Mouse (Mus musculus) neural tube, embryonic 14.5 days (tissue): ENCODE data around the gene Lrrc31. TPM values are rescaled to one million over a fixed set of nuclear protein-coding genes. Genes with fewer than 3 reads are reported as not detected.

Experiments
- ATAC-seq: fragments of 200-750 bp; cut with Nextera tagmentation; 2 replicates; pipeline ENCODE4 v1.8.0; 2017; ENCODE audit warnings: low read depth, mild to moderate bottlenecking, moderate TSS enrichment, moderate library complexity
- H3K27ac ChIP-seq: fragments of 300-500 bp; sonication (generic); 2 replicates; pipeline ENCODE4 v1.5.1; 2014; ENCODE audit warnings: low read depth, mild to moderate bottlenecking, control low read depth, low read length, moderate library complexity, mixed read lengths
- H3K27me3 ChIP-seq: fragments of 300-500 bp; sonication (generic); 2 replicates; pipeline ENCODE4 v1.6.1; 2014; ENCODE audit warnings: low read length; ENCODE audit not compliant: control insufficient read depth, insufficient read depth
- H3K36me3 ChIP-seq: fragments of 300-500 bp; sonication (generic); 2 replicates; pipeline ENCODE4 v1.6.1; 2014; ENCODE audit warnings: low read length, mixed read lengths; ENCODE audit not compliant: control insufficient read depth, insufficient read depth
- H3K4me1 ChIP-seq: fragments of 300-500 bp; sonication (generic); 2 replicates; pipeline ENCODE4 v1.6.1; 2014; ENCODE audit warnings: low read length; ENCODE audit not compliant: control insufficient read depth, insufficient read depth
- H3K4me2 ChIP-seq: fragments of 300-500 bp; sonication (generic); 2 replicates; pipeline ENCODE4 v1.6.1; 2014; ENCODE audit warnings: mild to moderate bottlenecking, low read depth, low read length, control low read depth
- H3K4me3 ChIP-seq: fragments of 300-500 bp; sonication (generic); 2 replicates; pipeline ENCODE4 v1.5.1; 2014; ENCODE audit warnings: low read depth, low read length, control low read depth, mixed read lengths
- H3K9ac ChIP-seq: fragments of 300-500 bp; sonication (generic); replicated peaks from 2 replicates; pipeline ENCODE4 v1.6.1; 2014; ENCODE audit warnings: low read depth, mild to moderate bottlenecking, control low read depth, low read length, mixed read lengths
- H3K9me3 ChIP-seq: fragments of 300-500 bp; sonication (generic); 2 replicates; pipeline ENCODE4 v1.6.1; 2016; ENCODE audit warnings: low read length; ENCODE audit not compliant: control insufficient read depth
- WGBS: fragments of 180-500 bp; shearing (Covaris S2); extraction: QIAGEN DNeasy Blood & Tissue Kit; methylation state at CpG from one replicate; pipeline ENCODE4 v1.1.7; 2014; 5-methylcytosine and 5-hydroxymethylcytosine counted together
- polyA plus RNA-seq: library from polyadenylated mRNA; unstranded; fragments of >200 nt; fragmentation: Nextera tagmentation; extraction: Ambion mirVana; gene quantifications from 2 replicates; pipeline ENCODE4 v1.2.1, GENCODE M21; 2014

Gene Lrrc31
- polyA plus RNA-seq, 1 experiment from 2014 or later, result not detected

GRCm38 (mm10) chr3:30724848-30725465, 25.3 kb upstream of the Lrrc31 start:
- H3K9me3 ChIP-seq, result no peaks in the 10 kb centered on the region
- no peak overlapping the region for H3K27ac ChIP-seq
- H3K27me3 ChIP-seq, result no peaks in the 10 kb centered on the region
- no peak overlapping the region for H3K4me2 ChIP-seq
- no peak overlapping the region for H3K4me3 ChIP-seq
- no peaks in the 10 kb centered on the region for H3K4me1 ChIP-seq
- H3K36me3 ChIP-seq, result no peaks in the 10 kb centered on the region
- no peak overlapping the region for H3K9ac ChIP-seq
- no peak for ATAC-seq
- WGBS, result 82% methylated on average over 10 of the region's 10 CpGs

DNA sequence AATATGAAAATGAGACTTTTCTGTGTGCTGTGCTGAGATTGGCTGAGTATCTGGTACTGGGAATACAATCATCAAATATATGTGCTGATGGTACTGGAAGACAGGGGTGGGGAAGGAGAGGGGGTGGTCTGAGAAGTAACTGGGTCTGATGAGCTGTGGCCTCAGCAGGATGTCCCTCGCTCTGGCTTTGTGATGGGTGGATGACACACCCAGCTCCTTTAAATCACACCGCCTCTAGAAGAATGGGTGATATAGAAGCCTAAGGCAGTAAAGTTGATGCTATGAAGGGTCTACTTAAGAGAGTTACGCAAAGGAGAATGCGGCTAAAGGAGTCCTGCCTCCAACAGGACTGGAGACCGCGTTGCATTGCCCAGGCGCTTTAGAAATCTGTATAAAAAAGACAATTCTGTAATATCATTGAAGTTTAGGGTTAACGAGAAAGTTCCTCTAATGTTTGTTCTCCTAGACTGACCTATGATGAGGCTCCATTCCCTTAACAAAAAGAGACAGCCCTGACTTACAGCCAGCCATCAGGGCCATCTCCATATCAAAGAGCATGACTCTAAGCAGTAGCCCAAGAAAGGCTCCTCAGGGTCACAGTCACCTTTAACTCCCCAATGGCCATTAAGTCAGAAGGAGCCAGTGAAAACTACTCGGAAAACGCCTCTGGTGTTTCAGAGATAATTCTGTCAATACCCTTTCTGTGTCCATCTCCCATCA, 24.6 kb upstream of the Lrrc31 start:
- 24% methylated on average over 10 of the region's 10 CpGs for WGBS
- H3K4me3 ChIP-seq, result no peak overlapping the region
- H3K36me3 ChIP-seq, result no peaks in the 10 kb centered on the region
- H3K4me1 ChIP-seq, result no peaks in the 10 kb centered on the region
- no peak overlapping the region for H3K27ac ChIP-seq
- no peaks in the 10 kb centered on the region for H3K9me3 ChIP-seq
- no peak for ATAC-seq
- no peaks in the 10 kb centered on the region for H3K27me3 ChIP-seq
- no peak overlapping the region for H3K4me2 ChIP-seq
- no peak overlapping the region for H3K9ac ChIP-seq

- Histone ChIP-seq H3K36me3 (no peaks in the 10 kb centered on the region), H3K27ac (no peak overlapping the region), H3K4me2 (no peak overlapping the region), H3K9ac (no peak overlapping the region), H3K9me3 (no peaks in the 10 kb centered on the region), H3K4me3 (no peak overlapping the region), H3K27me3 (no peaks in the 10 kb centered on the region), H3K4me1 (no peaks in the 10 kb centered on the region)
- no peak for ATAC-seq
- WGBS, result 28% methylated on average over 5 of the region's 5 CpGs
Observed at GRCm38 (mm10) chr3:30723179-30723578, 23.5 kb upstream of the Lrrc31 start.

DNA sequence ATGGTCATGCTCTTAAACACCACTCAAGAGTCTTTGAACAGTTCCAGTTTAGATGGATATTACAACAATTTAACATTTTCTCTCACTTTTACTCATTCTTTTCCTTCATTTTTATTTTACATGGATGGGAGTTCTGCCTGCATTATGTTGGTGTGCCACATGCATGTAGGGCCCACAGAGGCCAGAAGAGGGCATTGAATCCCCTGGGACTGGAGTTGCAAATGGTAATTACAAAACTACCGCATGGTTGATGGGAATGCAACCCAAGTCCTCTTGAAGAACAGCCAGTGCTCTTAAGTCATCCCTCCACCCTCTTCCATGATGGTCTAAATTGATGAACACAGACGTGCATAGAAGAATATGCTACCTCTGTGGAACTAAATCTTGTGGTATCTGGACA, 22.8 kb upstream of the Lrrc31 start:
- 91% methylated on average over 2 of the region's 2 CpGs for WGBS
- H3K9me3 ChIP-seq, result no peaks in the 10 kb centered on the region
- no peak for ATAC-seq

DNA sequence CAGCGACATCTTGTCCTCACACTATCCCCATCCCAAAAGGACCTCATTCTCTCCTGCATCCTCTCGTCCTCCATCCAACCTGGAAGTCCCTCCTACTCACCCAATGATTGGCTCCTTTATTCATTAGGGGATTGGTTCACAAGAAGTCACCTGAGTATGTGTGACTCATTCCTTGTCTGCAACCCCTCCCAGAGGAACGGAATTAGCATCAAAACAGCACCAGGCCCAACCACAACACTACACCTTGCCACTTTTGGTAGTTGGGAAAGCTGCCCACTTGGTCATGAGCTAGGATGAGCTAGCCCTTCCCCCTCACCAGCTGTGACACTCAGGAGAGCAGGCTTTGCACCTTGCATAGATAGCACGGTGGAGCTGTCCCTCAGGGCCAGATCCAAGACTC, 22.4 kb upstream of the Lrrc31 start:
- H3K4me1 ChIP-seq, result no peaks in the 10 kb centered on the region
- H3K4me2 ChIP-seq, result no peak overlapping the region
- H3K9ac ChIP-seq, result no peak overlapping the region
- H3K27me3 ChIP-seq, result no peaks in the 10 kb centered on the region
- no peak overlapping the region for H3K4me3 ChIP-seq
- no peak overlapping the region for H3K27ac ChIP-seq
- no peaks in the 10 kb centered on the region for H3K36me3 ChIP-seq
- ATAC-seq, result no peak
- H3K9me3 ChIP-seq, result no peaks in the 10 kb centered on the region
- 80% methylated on average over 4 of the region's 4 CpGs for WGBS

More for the DNA sequence above, 22.8 kb upstream of the Lrrc31 start:
- H3K4me2 ChIP-seq, result no peak overlapping the region
- no peaks in the 10 kb centered on the region for H3K4me1 ChIP-seq
- H3K4me3 ChIP-seq, result no peak overlapping the region
- H3K27ac ChIP-seq, result no peak overlapping the region
- no peak overlapping the region for H3K9ac ChIP-seq
- no peaks in the 10 kb centered on the region for H3K36me3 ChIP-seq
- no peaks in the 10 kb centered on the region for H3K27me3 ChIP-seq

- Histone ChIP-seq H3K9me3 (no peaks in the 10 kb centered on the region), H3K4me2 (no peak overlapping the region), H3K9ac (no peak overlapping the region), H3K27me3 (no peaks in the 10 kb centered on the region), H3K36me3 (no peaks in the 10 kb centered on the region), H3K27ac (no peak overlapping the region), H3K4me1 (no peaks in the 10 kb centered on the region), H3K4me3 (no peak overlapping the region)
- 88% methylated on average over 3 of the region's 3 CpGs for WGBS
- no peak for ATAC-seq
Observed at GRCm38 (mm10) chr3:30718649-30719048, 19.0 kb upstream of the Lrrc31 start.

DNA sequence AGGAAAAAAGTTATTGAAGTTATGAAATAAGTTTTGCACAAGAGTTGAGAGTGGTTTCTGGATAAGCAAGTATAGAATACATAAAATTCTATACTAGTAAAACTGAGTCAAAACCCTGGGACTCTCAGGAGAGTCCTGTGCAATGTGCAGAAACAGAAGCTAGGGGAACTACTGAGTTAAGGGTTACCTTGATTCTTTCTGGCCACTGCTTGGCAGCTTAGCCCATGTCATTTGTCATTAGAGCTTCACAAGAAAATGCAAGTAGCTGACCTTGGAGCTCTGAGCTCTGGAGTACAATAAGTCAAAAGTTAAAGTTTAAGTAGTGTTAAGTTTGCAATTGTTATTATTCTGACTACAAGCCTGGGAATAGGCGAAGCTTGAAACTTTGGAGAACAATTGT, 13.7 kb upstream of the Lrrc31 start:
- H3K9me3 ChIP-seq, result no peaks in the 10 kb centered on the region
- no peaks in the 10 kb centered on the region for H3K4me1 ChIP-seq
- H3K4me3 ChIP-seq, result no peak overlapping the region
- WGBS, result 90% methylated on average over 1 of the region's 1 CpGs
- H3K27ac ChIP-seq, result no peak overlapping the region
- H3K36me3 ChIP-seq, result no peaks in the 10 kb centered on the region
- H3K27me3 ChIP-seq, result no peaks in the 10 kb centered on the region
- H3K4me2 ChIP-seq, result no peak overlapping the region
- no peak overlapping the region for H3K9ac ChIP-seq
- ATAC-seq, result no peak

DNA sequence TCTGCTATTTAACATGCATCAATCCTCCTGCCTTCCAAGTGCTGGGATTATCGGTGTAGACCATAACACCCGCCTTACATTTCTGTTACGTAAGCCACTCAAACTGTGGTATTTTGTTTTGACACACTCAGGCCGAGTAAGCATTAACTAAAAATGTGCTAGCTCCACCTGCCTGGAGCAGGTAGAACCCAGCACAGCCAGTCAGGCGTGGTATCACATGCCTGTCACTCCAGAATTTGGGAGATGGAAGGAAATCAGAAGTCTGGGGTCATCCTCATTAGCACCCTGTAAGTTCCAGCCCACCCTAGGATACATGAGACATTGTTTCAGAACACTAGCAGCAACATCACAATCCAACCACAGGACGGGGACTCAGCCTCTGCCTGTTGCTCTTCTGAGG, 10.5 kb upstream of the Lrrc31 start:
- Histone ChIP-seq H3K27me3 (no peaks in the 10 kb centered on the region), H3K36me3 (no peaks in the 10 kb centered on the region), H3K4me2 (no peak overlapping the region), H3K4me3 (no peak overlapping the region), H3K9me3 (no peaks in the 10 kb centered on the region), H3K9ac (no peak overlapping the region), H3K4me1 (no peaks in the 10 kb centered on the region), H3K27ac (no peak overlapping the region)
- WGBS, result 88% methylated on average over 6 of the region's 6 CpGs
- no peak for ATAC-seq

DNA sequence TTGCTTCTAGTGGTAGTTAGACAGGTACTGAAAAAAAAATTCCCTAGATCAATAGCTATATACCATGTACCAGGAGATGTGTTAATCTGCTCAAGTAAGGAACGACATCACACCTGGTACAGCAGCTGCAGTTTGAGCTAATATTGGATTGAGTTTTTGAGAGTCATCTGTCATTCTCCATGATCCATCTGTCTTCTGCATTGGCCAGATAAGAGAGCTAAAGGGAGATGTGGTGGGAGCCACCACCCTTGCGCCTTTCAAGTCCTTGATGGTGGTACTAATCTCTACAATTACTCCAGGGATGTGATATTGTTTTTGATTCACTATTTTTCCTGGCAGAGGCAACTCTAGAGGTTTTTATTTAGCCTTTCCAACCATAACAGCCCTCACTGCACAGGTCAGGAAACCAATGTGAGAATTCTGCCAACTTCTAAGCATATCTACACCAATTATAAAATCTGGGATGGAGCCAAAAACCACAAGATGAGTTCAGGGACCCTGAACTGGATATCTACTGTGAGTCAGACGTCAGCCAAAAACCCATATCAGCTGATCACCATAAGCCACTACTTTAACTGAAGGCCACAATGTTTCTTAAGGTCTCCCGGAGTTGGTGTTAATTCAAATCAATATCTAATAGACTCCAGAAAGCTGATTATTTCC, 7.1 kb upstream of the Lrrc31 start:
- no peak overlapping the region for H3K4me3 ChIP-seq
- 77% methylated on average over 4 of the region's 4 CpGs for WGBS
- no peak overlapping the region for H3K27ac ChIP-seq
- ATAC-seq, result no peak
- no peak overlapping the region for H3K4me2 ChIP-seq
- H3K9ac ChIP-seq, result no peak overlapping the region
- no peaks in the 10 kb centered on the region for H3K27me3 ChIP-seq
- H3K4me1 ChIP-seq, result no peaks in the 10 kb centered on the region
- H3K9me3 ChIP-seq, result no peaks in the 10 kb centered on the region
- no peaks in the 10 kb centered on the region for H3K36me3 ChIP-seq
